Mouse (Mus musculus) embryonic facial prominence, embryonic 15.5 days (tissue): Measurements from ENCODE around the gene Ercc6l2. TPM values are rescaled to one million over a fixed set of nuclear protein-coding genes. Genes with fewer than 3 reads are reported as not detected.

Source experiments
- ATAC-seq: fragments of 200-750 bp; cut with Nextera tagmentation; 2 replicates; pipeline ENCODE4 v1.8.0; 2017; ENCODE audit warnings: low read depth, moderate TSS enrichment; ENCODE audit not compliant: insufficient number of reproducible peaks, low FRiP score, low TSS enrichment
- H3K27ac ChIP-seq: fragments of 300-500 bp; sonication (generic); replicated peaks from 2 replicates; pipeline ENCODE4 v1.5.1; 2015; ENCODE audit warnings: mild to moderate bottlenecking, inconsistent platforms
- H3K27me3 ChIP-seq: fragments of 300-500 bp; sonication (generic); 2 replicates; pipeline ENCODE4 v1.6.1; 2015; ENCODE audit warnings: inconsistent platforms
- H3K36me3 ChIP-seq: fragments of 300-500 bp; sonication (generic); 2 replicates; pipeline ENCODE4 v1.6.1; 2015; ENCODE audit warnings: mild to moderate bottlenecking, inconsistent platforms
- H3K4me1 ChIP-seq: fragments of 300-500 bp; sonication (generic); 2 replicates; pipeline ENCODE4 v1.6.1; 2015; ENCODE audit warnings: inconsistent platforms
- H3K4me2 ChIP-seq: fragments of 300-500 bp; sonication (generic); replicated peaks from 2 replicates; pipeline ENCODE4 v1.6.1; 2015; ENCODE audit warnings: mild to moderate bottlenecking, inconsistent platforms
- H3K4me3 ChIP-seq: fragments of 300-500 bp; sonication (generic); replicated peaks from 2 replicates; pipeline ENCODE4 v1.5.1; 2015; ENCODE audit warnings: mild to moderate bottlenecking, inconsistent platforms
- H3K9ac ChIP-seq: fragments of 300-500 bp; sonication (generic); 2 replicates; pipeline ENCODE4 v1.6.1; 2015; ENCODE audit warnings: inconsistent platforms
- H3K9me3 ChIP-seq: fragments of 300-500 bp; sonication (generic); replicated peaks from 2 replicates; pipeline ENCODE4 v1.6.1; 2016; ENCODE audit warnings: inconsistent platforms
- WGBS: fragments of 180-500 bp; shearing (Covaris S2); methylation state at CpG from one replicate; pipeline ENCODE4 v1.1.7; 2015; 5-methylcytosine and 5-hydroxymethylcytosine counted together
- polyA plus RNA-seq: library from polyadenylated mRNA; unstranded; fragments of >200 nt; fragmentation: Nextera tagmentation; extraction: Ambion mirVana; gene quantifications from 2 replicates; pipeline ENCODE4 v1.2.1, GENCODE M21; 2015

Gene Ercc6l2
- 22.2 and 25.0 TPM in 2 replicates for polyA plus RNA-seq

GRCm38 (mm10) chr13:63814746-63815681 lies at the start of gene Ercc6l2:
Ercc6l2 (plus strand) TSS chr13:63815240.
- no peaks in the 10 kb centered on the region for H3K27me3 ChIP-seq
- peak; percentile 99 for ATAC-seq
- WGBS, result under 1% methylated on average over 87 of the region's 87 CpGs
- H3K4me1 ChIP-seq, result peaks cover 8% of the 10 kb centered on the region
- peak within 1 kb of the TSS; percentile 76 for H3K9ac ChIP-seq
- peak within 1 kb of the TSS; percentile 82 for H3K4me2 ChIP-seq
- no peaks in the 10 kb centered on the region for H3K9me3 ChIP-seq
- H3K36me3 ChIP-seq, result no peaks in the 10 kb centered on the region
- peak within 1 kb of the TSS; percentile 77 for H3K4me3 ChIP-seq
- H3K27ac ChIP-seq, result peak within 1 kb of the TSS; percentile 96

GRCm38 (mm10) chr13:63766065-63766464 lies 49.0 kb upstream of the Ercc6l2 start:
- Histone ChIP-seq H3K27me3 (no peaks in the 10 kb centered on the region), H3K9me3 (no peaks in the 10 kb centered on the region), H3K4me3 (no peak overlapping the region), H3K4me2 (no peak overlapping the region), H3K4me1 (no peaks in the 10 kb centered on the region; the same call in 1 of the 2 replicates), H3K36me3 (no peaks in the 10 kb centered on the region), H3K27ac (no peak overlapping the region), H3K9ac (no peak overlapping the region)
- 38% methylated on average over 11 of the region's 11 CpGs for WGBS
- ATAC-seq, result no peak

- Histone ChIP-seq H3K9me3 (no peaks in the 10 kb centered on the region), H3K36me3 (no peaks in the 10 kb centered on the region), H3K9ac (no peak overlapping the region), H3K27me3 (no peaks in the 10 kb centered on the region), H3K4me2 (no peak overlapping the region), H3K4me1 (no peaks in the 10 kb centered on the region; the same call in 1 of the 2 replicates), H3K4me3 (no peak overlapping the region), H3K27ac (no peak overlapping the region)
- ATAC-seq, result 0 out of 2 replicates have a peak, but pooled peaks have one; percentile 47
- WGBS, result 49% methylated on average over 3 of the region's 3 CpGs
Observed at GRCm38 (mm10) chr13:63771009-63771408, 44.0 kb upstream of the Ercc6l2 start.

GRCm38 (mm10) chr13:63778925-63779324 lies 36.1 kb upstream of the Ercc6l2 start:
- Histone ChIP-seq H3K4me3 (no peak overlapping the region), H3K9me3 (no peaks in the 10 kb centered on the region), H3K9ac (no peak overlapping the region), H3K27me3 (no peaks in the 10 kb centered on the region), H3K4me1 (peaks cover 11% of the 10 kb centered on the region; the same call in 1 of the 2 replicates), H3K36me3 (no peaks in the 10 kb centered on the region), H3K4me2 (no peak overlapping the region), H3K27ac (peak overlapping the region; percentile 34; the same call in 1 of the 2 replicates)
- 60% methylated on average over 4 of the region's 4 CpGs for WGBS
- no peak for ATAC-seq

GRCm38 (mm10) chr13:63779376-63780291 lies 35.4 kb upstream of the Ercc6l2 start:
- H3K9me3 ChIP-seq, result no peaks in the 10 kb centered on the region
- peaks cover 11% of the 10 kb centered on the region; the same call in 1 of the 2 replicates for H3K4me1 ChIP-seq
- no peaks in the 10 kb centered on the region for H3K36me3 ChIP-seq
- no peak overlapping the region for H3K9ac ChIP-seq
- no peak overlapping the region for H3K4me3 ChIP-seq
- H3K27me3 ChIP-seq, result no peaks in the 10 kb centered on the region
- 33% methylated on average over 2 of the region's 2 CpGs for WGBS
- no peak overlapping the region for H3K4me2 ChIP-seq
- H3K27ac ChIP-seq, result peak overlapping the region; percentile 68
- peak; percentile 51; the same call in 1 of the 2 replicates for ATAC-seq

- Histone ChIP-seq H3K4me3 (no peak overlapping the region), H3K36me3 (no peaks in the 10 kb centered on the region), H3K9ac (no peak overlapping the region), H3K4me1 (no peaks in the 10 kb centered on the region), H3K9me3 (no peaks in the 10 kb centered on the region), H3K4me2 (no peak overlapping the region), H3K27me3 (no peaks in the 10 kb centered on the region), H3K27ac (no peak overlapping the region)
- ATAC-seq, result no peak
- WGBS, result 89% methylated on average over 2 of the region's 2 CpGs
Observed at GRCm38 (mm10) chr13:63792234-63792831, 22.7 kb upstream of the Ercc6l2 start.

- no peaks in the 10 kb centered on the region for H3K9me3 ChIP-seq
- WGBS, result 56% methylated on average over 7 of the region's 7 CpGs
- H3K4me1 ChIP-seq, result no peaks in the 10 kb centered on the region
- no peak overlapping the region for H3K4me2 ChIP-seq
- H3K4me3 ChIP-seq, result no peak overlapping the region
- H3K9ac ChIP-seq, result no peak overlapping the region
- no peaks in the 10 kb centered on the region for H3K36me3 ChIP-seq
- no peak overlapping the region for H3K27ac ChIP-seq
- no peak for ATAC-seq
- no peaks in the 10 kb centered on the region for H3K27me3 ChIP-seq
Observed at GRCm38 (mm10) chr13:63793345-63794308, 21.4 kb upstream of the Ercc6l2 start.

GRCm38 (mm10) chr13:63798677-63799076 lies 16.4 kb upstream of the Ercc6l2 start:
- ATAC-seq, result no peak
- Histone ChIP-seq H3K36me3 (no peaks in the 10 kb centered on the region), H3K9me3 (no peaks in the 10 kb centered on the region), H3K4me2 (no peak overlapping the region), H3K27me3 (no peaks in the 10 kb centered on the region), H3K9ac (no peak overlapping the region), H3K4me1 (no peaks in the 10 kb centered on the region), H3K27ac (no peak overlapping the region), H3K4me3 (no peak overlapping the region)
- WGBS, result 89% methylated on average over 3 of the region's 3 CpGs

- no peak overlapping the region for H3K27ac ChIP-seq
- H3K36me3 ChIP-seq, result no peaks in the 10 kb centered on the region
- WGBS, result 77% methylated on average over 1 of the region's 1 CpGs
- no peak for ATAC-seq
- H3K4me1 ChIP-seq, result no peaks in the 10 kb centered on the region
- no peaks in the 10 kb centered on the region for H3K27me3 ChIP-seq
- no peak overlapping the region for H3K9ac ChIP-seq
- H3K4me3 ChIP-seq, result no peak overlapping the region
- H3K9me3 ChIP-seq, result no peaks in the 10 kb centered on the region
- H3K4me2 ChIP-seq, result no peak overlapping the region
Observed at GRCm38 (mm10) chr13:63799940-63800339, 15.1 kb upstream of the Ercc6l2 start.

GRCm38 (mm10) chr13:63801289-63801688 lies 13.8 kb upstream of the Ercc6l2 start:
- Histone ChIP-seq H3K4me2 (no peak overlapping the region), H3K4me3 (no peak overlapping the region), H3K27me3 (no peaks in the 10 kb centered on the region), H3K27ac (no peak overlapping the region), H3K9ac (no peak overlapping the region), H3K9me3 (no peaks in the 10 kb centered on the region), H3K4me1 (no peaks in the 10 kb centered on the region), H3K36me3 (no peaks in the 10 kb centered on the region)
- 78% methylated on average over 1 of the region's 1 CpGs for whole genome bisulfite sequencing
- no peak for ATAC-seq
